Mouse (Mus musculus): ENCODE data around the gene Vmn2r74.

The Vmn2r74 gene

GRCm38 (mm10) chr7:85961529-85961928, at the start of gene Vmn2r74:
Gene Vmn2r74 (minus strand): TSS chr7:85961629.
- DNase-seq = no peak

- no peak for DNase-seq
Measured at GRCm38 (mm10) chr7:86007533-86007932, 46.1 kb upstream of the Vmn2r74 start.
